Mouse (Mus musculus) heart, adult 10 weeks (tissue): ENCODE measurements around the gene C1ql3. TPM values are rescaled to one million over a fixed set of nuclear protein-coding genes. Genes with fewer than 3 reads are reported as not detected.

ENCODE experiments used
- polyA plus RNA-seq: library from polyadenylated mRNA; stranded (reverse); fragments of 350-450 nt; fragmentation: Illumina TruSeq; extraction: RNeasy Lipid Tissue Mini Kit (QIAGEN cat#74804); gene quantifications from one replicate; pipeline ENCODE4 v1.2.3, GENCODE M21; 2014; ENCODE audit warnings: low read depth, low replicate concordance

The C1ql3 gene
- not detected for polyA plus RNA-seq

GRCm38 (mm10) chr2:13011472-13011871 lies at the start of gene C1ql3:
C1ql3 (minus strand) TSS chr2:13011806.

Other genes starting within 250 kb of the C1ql3 start
- 12.2 TPM for gene Pter, start 87.8 kb downstream of the C1ql3 start, polyA plus RNA-seq